Mouse (Mus musculus) kidney, adult 2 months (tissue): ENCODE results near the gene Pes1. TPM values are rescaled to one million over a fixed set of nuclear protein-coding genes. Genes with fewer than 3 reads are reported as not detected.

ENCODE experiments used
- DNase-seq: peaks from one replicate; pipeline ENCODE4 v3.0.0; 2021
- H3K27ac ChIP-seq: fragments of 200-500 bp; 2 replicates; pipeline ENCODE4 v1.5.1; 2012; ENCODE audit warnings: low read depth, low read length, control low read depth, inconsistent platforms; ENCODE audit not compliant: insufficient read depth
- H3K27me3 ChIP-seq: fragments of 200-500 bp; replicated peaks from 2 replicates; pipeline ENCODE4 v1.6.1; 2012; ENCODE audit warnings: mild to moderate bottlenecking, moderate library complexity, low read length, inconsistent platforms; ENCODE audit not compliant: control insufficient read depth, insufficient read depth
- H3K36me3 ChIP-seq: fragments of 200-500 bp; 2 replicates; pipeline ENCODE4 v1.6.1; 2012; ENCODE audit warnings: mild to moderate bottlenecking, moderate library complexity, low read length, inconsistent platforms; ENCODE audit not compliant: control insufficient read depth, insufficient read depth
- H3K4me1 ChIP-seq: fragments of 200-500 bp; 2 replicates; pipeline ENCODE4 v1.6.1; 2011; ENCODE audit warnings: low read length; ENCODE audit not compliant: control insufficient read depth, insufficient read depth
- H3K4me3 ChIP-seq: fragments of 200-500 bp; 2 replicates; pipeline ENCODE4 v1.5.1; 2011; ENCODE audit warnings: mild to moderate bottlenecking, low read depth, low read length, control low read depth; ENCODE audit not compliant: insufficient read depth
- CTCF ChIP-seq: fragments of 200-500 bp; conservative IDR thresholded peaks from 2 replicates; pipeline ENCODE4 v1.5.1; 2011; ENCODE audit warnings: low read depth, mild to moderate bottlenecking, control low read depth, low read length, moderate library complexity, mixed read lengths; ENCODE audit not compliant: insufficient read depth, insufficient read length
- POLR2A ChIP-seq: fragments of 200-500 bp; IDR thresholded peaks from one replicate; pipeline ENCODE4 v1.6.1; 2011; ENCODE audit warnings: low read depth, low read length, control low read depth
- WGBS: fragments of 180-500 bp; shearing (Covaris S2); methylation state at CpG from one replicate; pipeline ENCODE4 v1.1.7; 2018; 5-methylcytosine and 5-hydroxymethylcytosine counted together
- polyA plus RNA-seq: library from polyadenylated mRNA; depleted of rRNA; stranded (reverse); fragments of >200 nt; gene quantifications from 2 replicates; pipeline ENCODE4 v1.2.3, GENCODE M21; 2012; rRNA removed

Gene Pes1
- polyA plus RNA-seq, 1 experiment: 33.3 TPM

- no peak for DNase-seq
- Histone ChIP-seq H3K4me3 (no peak overlapping the region), H3K4me1 (no peaks in the 10 kb centered on the region), H3K27ac (no peak overlapping the region), H3K36me3 (no peaks in the 10 kb centered on the region), H3K27me3 (no peaks in the 10 kb centered on the region)
- 82% methylated on average over 9 of the region's 9 CpGs for WGBS
- TF ChIP-seq CTCF (no peak), POLR2A (no peak)
These were observed 64.0 kb downstream of the Pes1 start for GRCm38 (mm10) chr11:4027561-4028334.

GRCm38 (mm10) chr11:4029343-4029742 lies 65.6 kb downstream of the Pes1 start:
- 70% methylated on average over 4 of the region's 4 CpGs for WGBS
- TF ChIP-seq POLR2A (no peak), CTCF (no peak)
- Histone ChIP-seq H3K4me3 (no peak overlapping the region), H3K36me3 (no peaks in the 10 kb centered on the region), H3K27me3 (no peaks in the 10 kb centered on the region), H3K4me1 (no peaks in the 10 kb centered on the region), H3K27ac (no peak overlapping the region)
- DNase-seq: no peak

Other genes starting within 250 kb of the Pes1 start
- gene Osbp2, start 100.1 kb upstream of the Pes1 start, polyA plus RNA-seq: 3.3 and 4.5 TPM in 2 replicates
- 0.83 and 1.1 TPM in 2 replicates for gene 4921536K21Rik, start 68.9 kb upstream of the Pes1 start, polyA plus RNA-seq
- gene Dusp18, start 68.7 kb upstream of the Pes1 start, polyA plus RNA-seq: 7.0 and 7.1 TPM in 2 replicates
- gene Slc35e4, start 49.3 kb upstream of the Pes1 start, polyA plus RNA-seq: 8.1 and 10.6 TPM in 2 replicates
- gene Tcn2, start 31.8 kb upstream of the Pes1 start, polyA plus RNA-seq: 2,179 and 2,584 TPM in 2 replicates
- gene 4930556J24Rik, start 12.8 kb downstream of the Pes1 start, polyA plus RNA-seq: 0.34 and 0.73 TPM in 2 replicates
- 71.7 and 91.3 TPM in 2 replicates for gene Gal3st1, start 19.7 kb downstream of the Pes1 start, polyA plus RNA-seq
- 0.36 and 0.39 TPM in 2 replicates for gene Sec14l4, start 67.5 kb downstream of the Pes1 start, polyA plus RNA-seq
- gene Sec14l3, start 100.9 kb downstream of the Pes1 start, polyA plus RNA-seq: 8.8 and 11.7 TPM in 2 replicates
- gene Mtfp1, start 131.5 kb downstream of the Pes1 start, polyA plus RNA-seq: 30.1 and 31.2 TPM in 2 replicates
- gene Sec14l2, start 159.4 kb downstream of the Pes1 start, polyA plus RNA-seq: 1.5 and 1.8 TPM in 2 replicates
- 25.2 and 26.7 TPM in 2 replicates for gene Rnf215, start 171.2 kb downstream of the Pes1 start, polyA plus RNA-seq
- gene Ccdc157, start 196.3 kb downstream of the Pes1 start, polyA plus RNA-seq: 9.6 and 12.1 TPM in 2 replicates
- 21.0 and 21.1 TPM in 2 replicates for gene Sf3a1, start 196.4 kb downstream of the Pes1 start, polyA plus RNA-seq
- gene Tbc1d10a, start 222.8 kb downstream of the Pes1 start, polyA plus RNA-seq: 91.4 and 115 TPM in 2 replicates